Mouse (Mus musculus) brain, embryonic 14.5 days (tissue): ENCODE data around the gene Cbr3.

Experiments
- CTCF ChIP-seq: fragments of 200-500 bp; IDR thresholded peaks from 2 replicates; pipeline ENCODE4 v1.5.1; 2012; ENCODE audit warnings: inconsistent platforms, mild to moderate bottlenecking, moderate library complexity, borderline replicate concordance; ENCODE audit not compliant: insufficient read depth, insufficient read length; ENCODE audit errors: extremely low read depth
- POLR2A ChIP-seq: fragments of 200-500 bp; IDR thresholded peaks from 2 replicates; pipeline ENCODE4 v1.6.1; 2012; ENCODE audit warnings: mild to moderate bottlenecking, inconsistent platforms, borderline replicate concordance; ENCODE audit not compliant: poor library complexity, insufficient read depth, insufficient read length, severe bottlenecking; ENCODE audit errors: extremely low read depth

DNA sequence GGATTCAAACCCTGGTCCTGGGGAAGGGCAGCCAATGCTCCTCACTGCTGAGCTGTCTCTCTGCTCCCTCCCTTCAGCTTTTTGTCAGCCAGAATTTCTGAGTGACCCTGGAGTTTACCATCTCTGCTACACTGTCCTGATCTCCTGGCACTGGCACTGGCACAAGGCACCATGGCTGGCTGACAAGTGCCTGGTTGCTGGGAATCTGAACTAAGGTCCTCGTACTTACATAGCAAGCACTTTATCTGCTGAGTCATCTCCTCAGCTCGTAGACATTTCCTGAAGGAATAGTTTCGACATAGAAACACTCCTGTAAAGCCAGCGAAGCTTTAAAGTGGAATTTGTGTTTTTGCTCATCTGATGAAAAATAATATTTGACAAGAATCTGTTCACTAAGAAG lies 39.0 kb upstream of the Cbr3 start:
- TF ChIP-seq CTCF = no peak
- TF ChIP-seq POLR2A = no peak
